Mouse (Mus musculus) ovary, adult 18-20 months (tissue): ENCODE results near the gene Ankrd34a.

ENCODE experiments used
- DNase-seq: peaks from one replicate; pipeline ENCODE4 v3.0.0; 2022; ENCODE audit warnings: low spot score, mixed read lengths

The Ankrd34a gene

DNA sequence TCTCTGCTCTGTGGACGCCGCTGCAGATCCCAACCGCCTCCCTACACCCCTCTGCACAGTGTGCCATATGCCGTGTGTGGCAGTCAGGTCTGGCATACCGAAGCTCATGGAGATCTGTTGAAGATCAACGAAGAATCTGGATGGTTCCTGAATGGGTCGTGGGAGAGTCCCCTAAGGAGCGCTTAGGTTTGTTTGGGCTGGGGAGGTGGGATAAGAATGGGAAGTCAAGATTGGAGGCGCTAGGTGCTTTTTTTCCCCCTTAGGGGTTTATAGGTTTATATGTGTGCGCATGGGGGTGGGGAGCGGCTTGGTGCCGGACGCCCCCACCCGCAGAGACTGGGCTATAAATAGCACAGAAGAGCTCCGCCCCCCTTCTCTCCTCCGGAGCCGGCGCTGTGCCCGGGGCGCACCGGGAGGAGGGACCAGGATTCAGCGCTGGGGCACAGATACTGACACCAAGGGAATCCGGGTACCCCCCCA, at the start of gene Ankrd34a:
Gene Ankrd34a, plus strand, starts transcription at position 409 of the 480 bp plus-strand sequence.
- DNase-seq: no peak

GRCm38 (mm10) chr3:96546880-96547279, 49.6 kb upstream of the Ankrd34a start:
- no peak for DNase-seq

- DNase-seq: no peak
Measured at GRCm38 (mm10) chr3:96547389-96547960, 49.0 kb upstream of the Ankrd34a start.

GRCm38 (mm10) chr3:96548824-96549223, 47.6 kb upstream of the Ankrd34a start:
- DNase-seq: no peak

DNA sequence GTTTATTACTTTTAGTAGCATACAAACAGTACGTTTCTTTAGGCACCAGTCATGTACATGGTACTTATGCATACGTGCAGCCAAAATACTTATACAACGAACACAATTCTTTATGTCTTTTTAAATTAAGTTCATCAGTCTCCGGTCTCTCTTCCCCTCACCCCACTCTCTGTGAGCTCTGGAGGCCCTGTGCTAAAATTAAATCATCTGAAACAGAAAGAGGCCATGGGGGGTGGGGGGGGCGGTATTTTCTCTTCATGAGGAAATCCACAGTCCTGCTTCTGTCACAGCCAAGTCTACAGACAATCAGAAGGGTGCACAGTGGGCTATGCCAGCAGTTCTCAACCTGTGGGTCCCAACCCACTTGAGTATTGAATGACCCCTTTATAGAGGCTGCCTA, 47.1 kb upstream of the Ankrd34a start:
- no peak for DNase-seq

DNA sequence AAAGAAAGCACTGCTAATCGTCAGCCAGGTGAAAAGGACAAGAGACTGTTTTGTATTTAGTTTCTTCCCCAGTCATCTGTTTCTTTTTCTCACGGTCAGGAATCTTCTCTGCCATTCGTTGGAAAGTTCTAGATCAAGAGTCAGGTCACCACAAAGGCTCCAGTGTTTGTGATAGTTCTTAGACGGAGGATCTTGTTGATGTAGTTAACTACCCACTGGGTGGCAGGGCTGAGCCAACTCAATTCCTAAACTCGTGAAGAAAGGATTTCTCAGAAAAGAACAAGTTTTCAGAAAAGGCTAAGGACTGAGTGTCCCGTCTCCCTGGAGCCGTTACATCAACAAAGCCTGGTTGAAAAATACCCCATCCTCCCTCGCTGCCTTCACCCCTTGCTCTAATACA, 45.2 kb upstream of the Ankrd34a start:
- no peak for DNase-seq

- DNase-seq: no peak
Measured at GRCm38 (mm10) chr3:96551890-96552289, 44.5 kb upstream of the Ankrd34a start.

DNA sequence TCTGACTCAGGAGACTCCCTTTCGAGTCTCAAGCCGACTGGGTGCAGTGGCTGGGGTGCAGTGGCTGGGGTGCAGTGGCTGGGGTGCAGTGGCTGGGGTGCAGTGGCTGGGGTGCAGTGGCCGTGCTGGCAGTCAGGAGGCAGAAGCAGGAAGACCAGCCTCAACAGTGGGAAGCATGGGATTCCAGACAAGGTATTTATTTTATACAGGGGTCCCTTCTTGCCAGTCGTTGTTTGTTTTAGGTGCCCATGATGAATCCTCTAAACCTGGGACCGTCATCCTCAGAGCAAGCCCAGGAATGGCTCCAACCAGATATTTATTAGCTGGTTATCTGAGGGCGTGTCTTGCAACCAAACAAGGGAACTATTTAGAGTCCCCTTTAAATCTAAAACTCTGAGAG, 42.8 kb upstream of the Ankrd34a start:
- DNase-seq: no peak

DNA sequence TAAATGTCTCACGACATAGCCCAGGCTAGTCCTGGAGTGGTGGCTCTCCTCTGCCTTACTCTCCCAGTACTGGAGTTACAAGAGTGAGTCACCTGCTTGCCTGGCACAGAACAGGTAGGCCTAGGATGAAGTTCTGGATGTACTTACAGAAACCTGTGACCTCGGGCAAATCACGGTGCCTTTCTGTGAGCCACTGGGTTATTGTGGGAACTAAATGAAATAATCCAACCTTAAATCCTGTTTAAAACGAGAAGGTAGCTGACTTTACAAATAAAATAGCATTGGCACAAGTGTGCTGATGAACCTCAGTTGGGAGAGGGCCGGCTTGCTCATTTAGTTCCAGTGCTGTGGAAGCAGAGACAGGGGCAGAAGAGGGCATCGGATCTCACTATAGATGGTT, 42.2 kb upstream of the Ankrd34a start:
- DNase-seq: no peak

GRCm38 (mm10) chr3:96555041-96555596, 41.3 kb upstream of the Ankrd34a start:
- peak; percentile 80 for DNase-seq

- DNase-seq: no peak
Measured at GRCm38 (mm10) chr3:96555999-96556614, 40.3 kb upstream of the Ankrd34a start.

DNA sequence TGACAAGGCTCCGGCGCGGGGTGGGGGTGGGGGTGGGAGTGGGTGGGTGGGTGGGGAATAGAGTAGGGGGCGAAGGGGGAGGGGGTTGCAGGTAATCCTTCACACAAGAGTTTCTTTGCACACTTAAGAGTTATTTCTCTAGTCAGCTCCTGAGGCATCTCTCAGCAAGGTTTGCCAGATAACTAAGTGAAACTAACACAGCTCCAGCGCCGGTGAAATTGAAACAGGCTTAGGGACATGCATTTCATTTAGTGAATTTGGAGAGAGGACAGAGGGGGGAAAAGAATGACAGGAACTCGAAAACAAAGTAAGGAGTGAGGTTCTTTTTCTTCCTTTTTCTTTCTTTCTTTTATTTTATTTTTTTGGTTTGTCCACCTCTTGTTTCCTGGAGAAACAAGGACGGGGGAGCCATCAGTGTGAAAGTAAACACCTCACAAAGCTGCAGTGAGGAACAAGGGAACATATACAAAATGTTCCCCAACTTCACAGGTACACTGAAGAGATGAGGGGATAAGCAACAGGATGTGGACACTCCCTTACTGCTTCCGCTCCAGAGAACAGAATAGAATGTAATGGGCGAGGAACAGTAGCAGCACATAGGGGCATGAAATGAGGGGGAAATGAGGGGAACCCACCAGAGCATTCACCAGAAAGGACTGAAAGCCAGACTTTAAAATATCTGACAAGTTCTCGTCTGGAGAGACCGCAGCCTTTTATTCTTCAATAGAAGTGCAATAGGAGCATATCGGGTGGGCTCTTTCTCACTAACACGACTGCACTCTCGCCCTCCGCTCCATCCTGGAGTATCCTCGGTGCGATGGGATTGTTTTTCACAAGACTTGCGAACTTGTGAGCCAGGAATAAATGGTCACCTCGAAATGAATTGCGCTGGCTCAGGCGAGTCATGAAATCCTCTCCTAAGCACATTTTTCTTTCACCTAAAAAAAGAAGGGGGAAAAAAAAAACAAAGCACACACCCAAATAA, 39.5 kb upstream of the Ankrd34a start:
- DNase-seq: no peak

DNA sequence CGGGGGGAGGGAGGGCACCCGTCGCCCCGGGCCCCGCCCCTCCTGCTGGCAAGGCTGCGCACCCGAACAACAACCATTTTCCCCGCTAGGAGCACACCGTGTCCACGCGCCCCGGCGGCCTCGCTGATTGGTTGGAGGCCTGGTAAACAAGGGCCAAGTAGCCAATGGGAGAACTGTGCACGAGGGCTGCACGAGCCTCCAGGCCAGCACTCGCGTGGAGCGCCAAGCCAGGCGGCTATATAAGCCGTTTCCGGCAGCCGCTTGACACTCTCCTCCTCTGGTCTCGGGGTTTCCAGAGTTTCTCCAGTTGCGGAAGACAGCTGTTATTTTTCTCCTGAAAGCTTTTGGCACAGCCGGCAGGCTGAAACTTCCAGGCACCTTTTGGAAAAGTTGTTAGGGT, 38.7 kb upstream of the Ankrd34a start, which contains the start of gene Txnip:
Gene Txnip, plus strand, starts transcription at position 264 of the 400 bp plus-strand sequence.
- DNase-seq: peak; percentile 100

- no peak for DNase-seq
Measured at GRCm38 (mm10) chr3:96558159-96558558, 38.3 kb upstream of the Ankrd34a start.

GRCm38 (mm10) chr3:96558668-96559196, 37.7 kb upstream of the Ankrd34a start:
- no peak for DNase-seq

- DNase-seq: no peak
Measured at GRCm38 (mm10) chr3:96559398-96559910, 37.0 kb upstream of the Ankrd34a start.

DNA sequence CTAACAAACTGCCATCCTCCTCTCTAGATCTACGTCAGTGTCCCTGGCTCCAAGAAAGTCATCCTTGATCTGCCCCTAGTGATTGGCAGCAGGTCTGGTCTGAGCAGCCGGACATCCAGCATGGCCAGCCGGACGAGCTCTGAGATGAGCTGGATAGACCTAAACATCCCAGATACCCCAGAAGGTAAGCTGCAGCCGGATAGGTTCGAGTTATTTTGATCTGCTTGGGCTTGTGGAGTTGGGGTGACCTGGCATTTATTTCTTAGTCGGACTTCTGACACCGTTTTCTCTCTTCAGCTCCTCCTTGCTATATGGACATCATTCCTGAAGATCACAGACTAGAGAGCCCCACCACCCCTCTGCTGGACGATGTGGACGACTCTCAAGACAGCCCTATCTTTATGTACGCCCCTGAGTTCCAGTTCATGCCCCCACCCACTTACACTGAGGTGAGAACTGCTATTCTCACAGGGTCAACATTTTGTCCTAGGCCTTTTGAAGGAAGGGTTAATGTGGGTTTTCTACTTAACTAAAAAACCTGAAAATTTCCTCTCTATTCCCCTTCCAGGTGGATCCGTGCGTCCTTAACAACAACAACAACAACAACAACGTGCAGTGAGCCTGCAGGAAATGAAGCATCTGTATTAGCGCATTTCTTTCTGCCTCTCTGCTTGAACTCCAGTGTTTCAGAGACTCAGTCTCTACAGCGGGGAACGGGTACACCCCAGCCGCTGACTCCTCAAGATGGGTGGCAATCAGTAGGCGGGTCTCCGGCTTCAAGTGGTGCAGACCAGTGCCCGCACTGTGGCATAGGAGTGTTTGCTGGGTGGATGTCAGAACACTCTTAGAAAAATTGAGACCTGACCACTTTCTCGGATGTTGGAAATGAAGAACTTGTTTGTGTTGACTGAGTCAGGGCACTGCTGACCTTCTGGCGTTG, 36.3 kb upstream of the Ankrd34a start:
- no peak for DNase-seq

DNA sequence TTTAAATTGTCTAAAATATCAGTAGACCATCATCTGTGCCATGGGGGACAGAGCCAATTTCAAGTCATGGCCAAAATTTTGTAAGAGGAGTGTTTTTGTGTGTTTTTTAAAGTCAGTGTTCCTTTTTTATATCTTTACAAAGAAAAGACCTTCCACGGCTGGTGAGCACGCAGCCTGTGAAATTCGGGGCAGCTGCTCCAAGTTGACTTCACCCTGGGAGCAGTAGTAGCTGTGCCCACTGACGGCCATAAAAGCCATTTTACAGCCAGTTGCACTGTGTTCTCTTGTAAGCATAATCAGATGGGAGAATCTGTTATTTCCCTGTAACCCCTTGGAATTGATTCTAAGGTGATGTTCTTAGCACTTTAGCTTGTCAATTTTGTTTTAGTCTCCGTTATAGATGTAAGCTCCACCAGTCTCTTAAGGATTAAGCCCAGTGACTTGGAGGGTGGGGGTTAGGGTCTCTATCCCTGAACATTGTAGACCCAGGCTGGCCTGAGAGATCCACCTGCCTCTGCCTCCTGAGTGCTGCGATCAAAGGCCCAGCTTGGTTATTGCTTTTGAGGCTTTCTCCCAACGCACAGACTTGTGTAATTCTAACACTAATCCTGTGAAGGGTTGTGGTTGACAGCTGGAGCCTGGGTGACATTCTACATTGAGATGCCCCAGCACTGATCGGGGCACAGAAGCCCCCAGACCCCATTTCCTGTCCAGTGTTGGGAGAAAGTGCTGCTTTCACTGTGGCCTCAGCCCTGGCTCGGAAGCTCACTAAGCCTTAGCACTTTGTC, 35.4 kb upstream of the Ankrd34a start:
- no peak for DNase-seq

- no peak for DNase-seq
Measured at GRCm38 (mm10) chr3:96561946-96562681, 34.3 kb upstream of the Ankrd34a start.
